Mouse (Mus musculus) lung, adult 2 months (tissue): ENCODE results near the gene Mpeg1. TPM values are rescaled to one million over a fixed set of nuclear protein-coding genes. Genes with fewer than 3 reads are reported as not detected.

ENCODE experiments used
- DNase-seq: peaks from one replicate; pipeline ENCODE4 v3.0.0; 2022
- H3K4me1 ChIP-seq: fragments of 200-500 bp; 2 replicates; pipeline ENCODE4 v1.6.1; 2011; ENCODE audit warnings: low read length; ENCODE audit not compliant: control insufficient read depth, insufficient read depth
- H3K4me3 ChIP-seq: fragments of 200-500 bp; replicated peaks from 2 replicates; pipeline ENCODE3; 2011; ENCODE audit warnings: low read depth, mild to moderate bottlenecking, control low read depth, low read length; ENCODE audit errors: extremely low read depth
- CTCF ChIP-seq: fragments of 200-500 bp; IDR thresholded peaks from 2 replicates; pipeline ENCODE4 v1.5.1; 2011; ENCODE audit warnings: mild to moderate bottlenecking, low read length, control low read depth; ENCODE audit not compliant: insufficient read depth
- POLR2A ChIP-seq: fragments of 200-500 bp; IDR thresholded peaks from 2 replicates; pipeline ENCODE4 v1.6.1; 2011; ENCODE audit warnings: low read depth, mild to moderate bottlenecking, control low read depth, low read length, borderline replicate concordance; ENCODE audit errors: extremely low read depth
- WGBS: fragments of 180-500 bp; shearing (Covaris S2); methylation state at CpG from one replicate; pipeline ENCODE4 v1.1.7; 2018; 5-methylcytosine and 5-hydroxymethylcytosine counted together
- polyA plus RNA-seq: library from polyadenylated mRNA; depleted of rRNA; stranded (reverse); fragments of >200 nt; gene quantifications from 2 replicates; pipeline ENCODE4 v1.2.3, GENCODE M21; 2012

Mpeg1 gene
- polyA plus RNA-seq, 1 experiment = 35.3 TPM

DNA sequence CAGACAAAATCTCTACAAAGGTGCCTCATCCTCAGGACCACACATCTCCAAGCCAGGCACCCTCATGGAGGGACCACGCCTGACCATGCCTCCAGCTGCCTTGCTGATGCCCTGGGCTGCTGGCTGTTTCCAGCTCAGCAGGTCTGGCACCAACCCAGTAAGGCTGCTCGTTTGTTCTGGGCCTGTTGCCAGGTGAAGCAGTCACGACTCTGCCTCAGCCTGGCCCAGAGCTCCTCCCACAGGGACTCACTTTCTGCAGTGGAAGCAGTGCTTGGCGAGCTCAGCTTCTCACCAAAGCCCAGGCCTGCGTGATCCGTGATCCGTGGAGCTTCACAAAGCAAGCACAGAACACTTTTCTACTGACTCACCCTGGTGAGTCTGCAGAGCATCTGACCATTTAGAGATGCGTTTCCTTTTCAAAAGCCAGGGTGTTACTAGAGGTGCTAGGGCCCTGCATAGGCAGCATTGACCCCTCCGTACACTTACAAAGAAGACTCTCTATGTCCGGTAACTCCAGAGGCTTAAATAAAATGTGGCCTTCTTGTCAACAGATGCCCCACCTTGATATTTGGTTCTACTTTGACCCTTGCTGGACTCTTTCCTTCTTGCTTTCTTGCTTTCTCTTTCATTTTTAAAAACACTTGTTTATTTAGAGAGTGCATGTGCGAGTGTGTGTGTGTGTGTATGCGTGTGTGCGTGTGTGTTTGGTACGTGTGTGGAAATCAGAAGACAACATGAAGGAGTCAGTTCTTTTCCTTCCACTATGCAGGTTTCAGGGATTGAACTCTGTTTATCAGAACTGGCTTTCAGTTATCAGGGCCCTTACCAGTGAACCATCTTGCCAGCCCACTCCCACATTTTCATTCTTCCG is 15.0 kb downstream of the Mpeg1 start:
- Histone ChIP-seq H3K4me1 (peaks cover 39% of the 10 kb centered on the region), H3K4me3 (peak overlapping the region; percentile 27)
- TF ChIP-seq POLR2A (peak; percentile 63; the same call in 1 of the 2 replicates), CTCF (no peak)
- 15% methylated on average over 15 of the region's 15 CpGs for WGBS
- peak; percentile 85 for DNase-seq

GRCm38 (mm10) chr19:12476721-12477270 is 16.2 kb downstream of the Mpeg1 start:
- no peak for TF ChIP-seq CTCF
- TF ChIP-seq POLR2A = no peak
- peaks cover 37% of the 10 kb centered on the region for H3K4me1 ChIP-seq
- no peak for DNase-seq

DNA sequence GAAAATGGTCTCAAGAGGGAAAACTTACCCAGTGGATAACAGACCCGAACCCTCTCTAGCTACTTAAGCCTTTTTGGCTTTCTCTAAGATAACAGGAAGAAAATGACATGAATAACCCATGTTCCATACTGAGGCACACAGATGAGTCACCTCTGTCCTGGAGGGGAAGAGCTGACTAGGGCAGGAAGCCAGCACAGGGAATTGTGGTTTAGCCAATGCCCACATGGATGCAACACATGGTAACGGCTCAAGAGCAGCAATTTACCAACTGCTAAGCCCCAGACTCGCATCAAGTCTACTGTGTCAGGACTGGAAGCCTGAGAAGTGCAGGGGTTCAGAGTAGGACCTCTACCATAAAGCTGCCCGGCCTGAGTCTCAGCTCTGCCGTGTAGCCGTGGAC is 17.8 kb downstream of the Mpeg1 start:
- WGBS = 75% methylated on average over 6 of the region's 6 CpGs
- Histone ChIP-seq H3K4me3 (no peak overlapping the region), H3K4me1 (peaks cover 28% of the 10 kb centered on the region)
- TF ChIP-seq POLR2A = no peak
- no peak for TF ChIP-seq CTCF
- no peak for DNase-seq

More at GRCm38 (mm10) chr19:12476721-12477270, 16.2 kb downstream of the Mpeg1 start:
- no peak overlapping the region for H3K4me3 ChIP-seq
- 21% methylated on average over 5 of the region's 5 CpGs for WGBS

DNA sequence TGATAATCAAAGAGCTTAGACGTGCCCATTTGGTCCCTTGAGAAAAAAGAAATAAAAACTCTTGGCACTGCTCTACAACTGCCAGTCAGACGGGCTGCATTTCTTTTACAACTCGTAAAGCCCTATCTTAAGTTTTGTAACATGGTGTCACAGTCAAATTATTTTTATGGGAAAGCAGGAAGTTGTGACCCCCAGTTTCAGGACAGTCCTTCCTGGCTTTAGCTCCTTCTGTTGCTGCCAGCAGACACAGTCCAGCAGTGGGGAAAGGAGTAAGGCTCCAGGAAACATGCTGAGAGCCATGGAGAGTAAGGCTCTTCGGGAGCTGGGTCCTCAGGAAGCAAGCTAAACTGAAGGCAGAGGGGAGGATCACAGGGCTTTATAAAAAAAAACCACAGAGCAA is 23.2 kb downstream of the Mpeg1 start:
- H3K4me3 ChIP-seq = no peak overlapping the region
- H3K4me1 ChIP-seq = peaks cover 9% of the 10 kb centered on the region
- no peak for DNase-seq
- 38% methylated on average over 4 of the region's 4 CpGs for WGBS
- TF ChIP-seq CTCF (no peak), POLR2A (no peak)

DNA sequence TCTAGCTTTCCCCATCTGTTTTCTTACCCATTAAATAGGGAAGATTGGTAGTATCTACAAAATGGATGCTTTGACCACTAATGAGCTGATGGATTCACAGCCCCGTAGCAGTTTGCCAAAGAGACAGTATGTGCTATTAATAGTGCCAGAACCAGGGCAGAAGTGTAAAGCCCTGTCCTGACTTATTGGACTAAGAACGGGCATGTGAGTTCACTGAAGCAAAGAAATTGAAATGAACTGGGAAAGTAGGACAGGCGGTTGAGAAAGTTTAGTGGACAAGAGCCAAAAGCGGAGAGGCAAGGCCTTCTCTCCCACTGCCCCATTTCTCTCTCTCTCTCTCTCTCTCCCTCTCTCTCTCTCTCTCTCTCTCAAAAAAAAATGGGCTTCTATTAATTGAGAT is 23.6 kb downstream of the Mpeg1 start:
- H3K4me3 ChIP-seq = no peak overlapping the region
- no peak for DNase-seq
- 60% methylated on average over 4 of the region's 4 CpGs for WGBS
- TF ChIP-seq CTCF (no peak), POLR2A (no peak)
- peaks cover 13% of the 10 kb centered on the region for H3K4me1 ChIP-seq

DNA sequence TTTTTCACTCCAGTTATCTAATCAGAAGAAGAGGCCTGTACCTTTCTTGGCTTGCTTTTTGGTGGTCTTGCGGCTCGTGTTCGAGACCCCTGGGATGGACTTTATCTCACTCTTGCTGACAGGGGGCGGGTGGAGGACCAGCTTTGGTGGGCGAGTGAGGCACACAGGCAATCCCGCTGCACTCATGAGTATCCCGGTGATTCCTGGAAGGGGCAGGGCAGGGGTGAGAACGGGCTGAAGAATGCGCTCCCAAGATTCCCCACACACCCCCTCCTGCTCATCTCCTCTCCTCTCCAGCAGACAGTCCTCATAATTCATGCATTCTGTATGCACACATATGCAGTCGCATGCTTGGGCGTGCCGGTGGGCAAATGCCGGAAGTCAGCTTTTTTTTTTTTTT is 24.6 kb downstream of the Mpeg1 start:
- Histone ChIP-seq H3K4me1 (peaks cover 13% of the 10 kb centered on the region), H3K4me3 (no peak overlapping the region)
- WGBS = 79% methylated on average over 13 of the region's 13 CpGs
- no peak for TF ChIP-seq CTCF
- no peak for TF ChIP-seq POLR2A
- DNase-seq = no peak

DNA sequence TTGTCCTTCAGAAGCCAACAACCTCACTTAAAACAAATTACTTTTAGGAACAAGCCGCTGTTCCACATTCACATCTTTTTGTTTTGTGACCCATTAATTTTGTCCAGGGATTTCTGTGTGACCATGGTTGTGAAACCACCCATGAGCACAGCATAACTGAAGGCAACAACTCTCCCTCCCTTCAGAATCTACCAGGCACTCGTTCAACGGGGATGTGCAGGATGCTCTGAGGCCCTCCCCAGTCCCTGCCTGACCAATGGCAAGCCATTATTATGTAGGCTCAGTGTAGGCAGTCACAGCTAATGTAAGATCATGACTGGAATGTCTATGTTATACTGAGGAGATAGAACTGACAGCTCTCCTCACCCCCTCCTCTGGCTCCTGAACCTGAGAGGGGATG is 25.1 kb downstream of the Mpeg1 start:
- TF ChIP-seq POLR2A = no peak
- TF ChIP-seq CTCF = no peak
- DNase-seq = no peak
- H3K4me1 ChIP-seq = peaks cover 13% of the 10 kb centered on the region
- H3K4me3 ChIP-seq = no peak overlapping the region
- WGBS = 62% methylated on average over 3 of the region's 3 CpGs

GRCm38 (mm10) chr19:12486875-12487274 is 26.3 kb downstream of the Mpeg1 start:
- DNase-seq = peak; percentile 58
- no peak for TF ChIP-seq POLR2A
- no peak for TF ChIP-seq CTCF
- Histone ChIP-seq H3K4me3 (no peak overlapping the region), H3K4me1 (peaks cover 13% of the 10 kb centered on the region)
- WGBS = 52% methylated on average over 6 of the region's 6 CpGs

DNA sequence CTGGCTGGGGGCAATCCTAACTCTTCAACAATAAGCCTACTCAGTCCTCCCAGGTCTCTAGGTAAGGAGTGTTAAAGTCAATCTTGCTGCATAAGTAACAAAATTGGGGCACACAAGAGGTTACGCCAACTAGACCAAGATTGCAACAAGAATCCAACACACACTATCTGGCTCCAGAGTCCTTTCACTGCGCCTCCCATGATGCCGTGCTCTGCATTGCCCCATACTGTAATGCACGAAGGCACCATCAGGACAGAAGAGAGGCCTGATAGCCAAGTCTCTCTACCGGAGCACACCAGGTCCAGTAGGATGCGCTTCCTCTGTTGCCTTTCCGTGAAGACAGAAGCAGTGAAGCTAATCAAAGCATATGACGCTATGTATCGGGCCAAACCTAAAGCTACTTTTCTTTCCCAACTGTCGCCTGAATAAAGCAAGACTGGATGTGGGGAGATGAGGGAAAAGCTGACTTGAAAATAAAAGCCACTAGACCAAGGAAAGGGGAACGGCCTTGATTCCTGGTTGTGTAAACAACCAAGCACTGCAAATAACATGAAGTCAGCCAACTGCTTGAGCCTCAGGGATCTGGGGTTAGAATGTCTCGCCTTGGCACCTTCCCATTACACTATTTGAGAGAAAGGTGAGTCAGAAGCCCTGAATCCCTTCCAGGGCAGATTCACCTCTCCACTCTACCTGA is 27.1 kb downstream of the Mpeg1 start:
- no peak for DNase-seq
- WGBS = 69% methylated on average over 12 of the region's 12 CpGs
- TF ChIP-seq POLR2A (no peak), CTCF (no peak)
- Histone ChIP-seq H3K4me3 (no peak overlapping the region), H3K4me1 (peaks cover 13% of the 10 kb centered on the region)
